Mouse (Mus musculus): Measurements from ENCODE around the gene Hoxa4. TPM values are rescaled to one million over a fixed set of nuclear protein-coding genes. Genes with fewer than 3 reads are reported as not detected.

The Hoxa4 gene
- polyA plus RNA-seq, 1 experiment from 2014 or later, result 6.8 TPM

GRCm38 (mm10) chr6:52170898-52171223 is 20.7 kb downstream of the Hoxa4 start:
- H3K4me1 ChIP-seq (ENCODE audit: control insufficient read depth, insufficient read depth, low read length), result peaks cover 33% of the 10 kb centered on the region
- peak overlapping the region; percentile 98 for H3K27ac ChIP-seq (ENCODE audit: low read length)
- H3K4me3 ChIP-seq (ENCODE audit: low read depth, low read length), result peak overlapping the region; percentile 78
- peak overlapping the region; percentile 60 for H3K9ac ChIP-seq (replicated peaks; ENCODE audit: low read depth, low read length)
- H3K9me3 ChIP-seq (ENCODE audit: control insufficient read depth, low read depth, low read length), result no peaks in the 10 kb centered on the region
- no peak for ATAC-seq (ENCODE audit: insufficient number of reproducible peaks, insufficient read depth, low FRiP score, low read depth)
- H3K27me3 ChIP-seq (ENCODE audit: control insufficient read depth, insufficient read depth, low read length), result no peaks in the 10 kb centered on the region
- 22% methylated on average over 5 of the region's 5 CpGs for WGBS
- H3K4me2 ChIP-seq (replicated peaks; ENCODE audit: low read depth, low read length), result peak overlapping the region; percentile 61
- H3K36me3 ChIP-seq (ENCODE audit: control insufficient read depth, insufficient read depth, low read length), result peaks cover 15% of the 10 kb centered on the region

- peak overlapping the region; percentile 98 for H3K27ac ChIP-seq (ENCODE audit: low read length)
- H3K4me2 ChIP-seq (replicated peaks; ENCODE audit: low read depth, low read length), result peak overlapping the region; percentile 61
- no peak for ATAC-seq (ENCODE audit: insufficient number of reproducible peaks, insufficient read depth, low FRiP score, low read depth)
- H3K4me3 ChIP-seq (ENCODE audit: low read depth, low read length), result peak overlapping the region; percentile 78
- WGBS, result 8% methylated on average over 36 of the region's 40 CpGs
- H3K27me3 ChIP-seq (ENCODE audit: control insufficient read depth, insufficient read depth, low read length), result no peaks in the 10 kb centered on the region
- peaks cover 15% of the 10 kb centered on the region for H3K36me3 ChIP-seq (ENCODE audit: control insufficient read depth, insufficient read depth, low read length)
- H3K9ac ChIP-seq (replicated peaks; ENCODE audit: low read depth, low read length), result peak overlapping the region; percentile 60
- no peaks in the 10 kb centered on the region for H3K9me3 ChIP-seq (ENCODE audit: control insufficient read depth, low read depth, low read length)
- peaks cover 33% of the 10 kb centered on the region for H3K4me1 ChIP-seq (ENCODE audit: control insufficient read depth, insufficient read depth, low read length)
These were observed 21.2 kb downstream of the Hoxa4 start for GRCm38 (mm10) chr6:52170166-52170897.

GRCm38 (mm10) chr6:52169499-52170165 is 21.9 kb downstream of the Hoxa4 start:
- no peak for ATAC-seq (ENCODE audit: insufficient number of reproducible peaks, insufficient read depth, low FRiP score, low read depth)
- H3K9ac ChIP-seq (replicated peaks; ENCODE audit: low read depth, low read length), result peak overlapping the region; percentile 60
- H3K4me3 ChIP-seq (ENCODE audit: low read depth, low read length), result peak overlapping the region; percentile 78
- H3K4me2 ChIP-seq (replicated peaks; ENCODE audit: low read depth, low read length), result peak overlapping the region; percentile 61
- 15% methylated on average over 16 of the region's 16 CpGs for WGBS
- H3K27me3 ChIP-seq (ENCODE audit: control insufficient read depth, insufficient read depth, low read length), result no peaks in the 10 kb centered on the region
- peak overlapping the region; percentile 98 for H3K27ac ChIP-seq (ENCODE audit: low read length)
- peaks cover 15% of the 10 kb centered on the region for H3K36me3 ChIP-seq (ENCODE audit: control insufficient read depth, insufficient read depth, low read length)
- H3K4me1 ChIP-seq (ENCODE audit: control insufficient read depth, insufficient read depth, low read length), result peaks cover 33% of the 10 kb centered on the region
- no peaks in the 10 kb centered on the region for H3K9me3 ChIP-seq (ENCODE audit: control insufficient read depth, low read depth, low read length)

GRCm38 (mm10) chr6:52168191-52169055 is 23.1 kb downstream of the Hoxa4 start:
- no peaks in the 10 kb centered on the region for H3K9me3 ChIP-seq (ENCODE audit: control insufficient read depth, low read depth, low read length)
- H3K4me3 ChIP-seq (ENCODE audit: low read depth, low read length), result peak overlapping the region; percentile 78
- peak overlapping the region; percentile 78 for H3K9ac ChIP-seq (replicated peaks; ENCODE audit: low read depth, low read length)
- WGBS, result 4% methylated on average over 42 of the region's 42 CpGs
- peaks cover 33% of the 10 kb centered on the region for H3K4me1 ChIP-seq (ENCODE audit: control insufficient read depth, insufficient read depth, low read length)
- H3K4me2 ChIP-seq (replicated peaks; ENCODE audit: low read depth, low read length), result peak overlapping the region; percentile 61
- ATAC-seq (ENCODE audit: insufficient number of reproducible peaks, insufficient read depth, low FRiP score, low read depth), result no peak
- H3K27ac ChIP-seq (ENCODE audit: low read length), result peak overlapping the region; percentile 98
- H3K27me3 ChIP-seq (ENCODE audit: control insufficient read depth, insufficient read depth, low read length), result no peaks in the 10 kb centered on the region
- H3K36me3 ChIP-seq (ENCODE audit: control insufficient read depth, insufficient read depth, low read length), result peaks cover 15% of the 10 kb centered on the region

GRCm38 (mm10) chr6:52167736-52168161 is 23.8 kb downstream of the Hoxa4 start:
- 13% methylated on average over 14 of the region's 14 CpGs for WGBS
- no peaks in the 10 kb centered on the region for H3K27me3 ChIP-seq (ENCODE audit: control insufficient read depth, insufficient read depth, low read length)
- ATAC-seq (ENCODE audit: insufficient number of reproducible peaks, insufficient read depth, low FRiP score, low read depth), result no peak
- H3K27ac ChIP-seq (ENCODE audit: low read length), result peak overlapping the region; percentile 98
- H3K4me1 ChIP-seq (ENCODE audit: control insufficient read depth, insufficient read depth, low read length), result peaks cover 33% of the 10 kb centered on the region
- peaks cover 15% of the 10 kb centered on the region for H3K36me3 ChIP-seq (ENCODE audit: control insufficient read depth, insufficient read depth, low read length)
- H3K9me3 ChIP-seq (ENCODE audit: control insufficient read depth, low read depth, low read length), result no peaks in the 10 kb centered on the region
- H3K4me3 ChIP-seq (ENCODE audit: low read depth, low read length), result peak overlapping the region; percentile 78
- H3K9ac ChIP-seq (replicated peaks; ENCODE audit: low read depth, low read length), result peak overlapping the region; percentile 78
- H3K4me2 ChIP-seq (replicated peaks; ENCODE audit: low read depth, low read length), result peak overlapping the region; percentile 61

GRCm38 (mm10) chr6:52167176-52167575 is 24.4 kb downstream of the Hoxa4 start:
- H3K9me3 ChIP-seq (ENCODE audit: control insufficient read depth, low read depth, low read length), result no peaks in the 10 kb centered on the region
- peak overlapping the region; percentile 78 for H3K9ac ChIP-seq (replicated peaks; ENCODE audit: low read depth, low read length)
- peaks cover 31% of the 10 kb centered on the region for H3K4me1 ChIP-seq (ENCODE audit: control insufficient read depth, insufficient read depth, low read length)
- no peak for ATAC-seq (ENCODE audit: insufficient number of reproducible peaks, insufficient read depth, low FRiP score, low read depth)
- H3K27ac ChIP-seq (ENCODE audit: low read length), result peak overlapping the region; percentile 98
- peak overlapping the region; percentile 61 for H3K4me2 ChIP-seq (replicated peaks; ENCODE audit: low read depth, low read length)
- H3K4me3 ChIP-seq (ENCODE audit: low read depth, low read length), result peak overlapping the region; percentile 78
- H3K27me3 ChIP-seq (ENCODE audit: control insufficient read depth, insufficient read depth, low read length), result no peaks in the 10 kb centered on the region
- WGBS, result 30% methylated on average over 1 of the region's 1 CpGs
- H3K36me3 ChIP-seq (ENCODE audit: control insufficient read depth, insufficient read depth, low read length), result peaks cover 15% of the 10 kb centered on the region

GRCm38 (mm10) chr6:52166431-52167077 is 25.0 kb downstream of the Hoxa4 start:
- no peak for ATAC-seq (ENCODE audit: insufficient number of reproducible peaks, insufficient read depth, low FRiP score, low read depth)
- H3K4me2 ChIP-seq (replicated peaks; ENCODE audit: low read depth, low read length), result peak overlapping the region; percentile 61
- 11% methylated on average over 4 of the region's 4 CpGs for WGBS

More at GRCm38 (mm10) chr6:52166431-52167077, 25.0 kb downstream of the Hoxa4 start:
- peak overlapping the region; percentile 98 for H3K27ac ChIP-seq (ENCODE audit: low read length)
- H3K9ac ChIP-seq (replicated peaks; ENCODE audit: low read depth, low read length), result peak overlapping the region; percentile 78
- peak overlapping the region; percentile 78 for H3K4me3 ChIP-seq (ENCODE audit: low read depth, low read length)
- no peaks in the 10 kb centered on the region for H3K9me3 ChIP-seq (ENCODE audit: control insufficient read depth, low read depth, low read length)
- H3K36me3 ChIP-seq (ENCODE audit: control insufficient read depth, insufficient read depth, low read length), result peaks cover 15% of the 10 kb centered on the region
- H3K27me3 ChIP-seq (ENCODE audit: control insufficient read depth, insufficient read depth, low read length), result no peaks in the 10 kb centered on the region
- peaks cover 33% of the 10 kb centered on the region for H3K4me1 ChIP-seq (ENCODE audit: control insufficient read depth, insufficient read depth, low read length)
